In the genomic region with DNA sequence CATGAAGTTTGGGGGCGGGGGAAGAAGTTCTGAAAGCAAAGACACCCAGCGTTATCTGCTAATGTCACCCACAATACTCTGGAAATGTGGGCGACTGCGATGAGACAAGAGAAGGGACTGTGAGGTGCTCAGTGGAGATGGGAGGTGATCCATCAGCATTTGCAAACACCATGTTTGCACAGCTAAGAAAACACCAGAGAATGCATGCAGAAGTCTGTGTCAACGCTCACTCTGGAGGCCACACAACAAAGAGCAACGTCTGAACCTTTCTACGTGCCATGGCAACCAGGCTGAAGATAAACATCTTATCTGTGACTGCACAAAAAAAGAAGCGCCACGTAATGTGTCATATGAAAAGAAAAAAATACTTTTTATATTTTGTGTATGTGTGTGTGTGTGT, we compare ENCODE assay signal across 21 mouse cellular contexts. TPM values are rescaled to one million over a fixed set of nuclear protein-coding genes. Genes with fewer than 3 reads are reported as not detected.
DNase-seq lines count a peak whose midpoint lies in the region; ATAC-seq lines count a peak whose summit lies in the region.
"Had no signal": no experiment of that assay in that cellular context is flagged by ENCODE, and none has a peak within 500 bp of the region (broad histone marks: within the 10 kb centered on the region; RNA-seq: fewer than 3 reads in every experiment).

No protein-coding gene starts in this region.

- H3K27ac ChIP-seq in liver, embryonic 12.5 days, result peak overlapping the region; percentile 64
- H3K27ac ChIP-seq: embryonic facial prominence, embryonic 10.5 days; forebrain, embryonic 15.5 days; hindbrain, embryonic 14.5 days; intestine, embryonic 15.5 days had no signal

- H3K36me3 ChIP-seq in liver, embryonic 12.5 days, result no peaks in the 10 kb centered on the region
- H3K36me3 ChIP-seq: embryonic facial prominence, embryonic 10.5 days; forebrain, embryonic 15.5 days; intestine, embryonic 15.5 days had no signal

- WGBS in liver, embryonic 12.5 days (ENCODE audit: insufficient replicate concordance), result 39% methylated on average over 9 of the region's 9 CpGs

- no peaks in the 10 kb centered on the region for H3K9me3 ChIP-seq in liver, embryonic 12.5 days (replicated peaks)
- H3K9me3 ChIP-seq: embryonic facial prominence, embryonic 10.5 days; forebrain, embryonic 15.5 days; intestine, embryonic 15.5 days had no signal

- peak; percentile 43 for DNase-seq in embryo, embryonic 10 days (ENCODE audit: low spot score)
- no peak for DNase-seq in embryo, embryonic 9.5 days (ENCODE audit: extremely low spot score)
- peak; percentile 70 for DNase-seq in c-Kit-positive CD71-positive TER-119-positive erythroid progenitor cells, embryonic 14.5 days (ENCODE audit: low spot score)
- DNase-seq in cerebellum, adult 9-11 months, result no peak
- no peak for DNase-seq in heart, postnatal 4 days
- no peak for DNase-seq in heart, adult 11 months
- DNase-seq: cerebellum, postnatal 10 days; gastrocnemius, postnatal 25 days; kidney, adult 9 months; kidney, postnatal 25 days; layer of hippocampus, adult 9-11 months; lung, adult 2 months; retina, postnatal 1 day had no signal

- peak overlapping the region; percentile 28 for H3K4me3 ChIP-seq in liver, embryonic 12.5 days
- H3K4me3 ChIP-seq: embryonic facial prominence, embryonic 10.5 days; forebrain, embryonic 15.5 days; intestine, embryonic 15.5 days had no signal

- peaks cover 45% of the 10 kb centered on the region for H3K4me1 ChIP-seq in liver, embryonic 12.5 days
- H3K4me1 ChIP-seq: forebrain, embryonic 15.5 days; intestine, embryonic 15.5 days had no signal

- 0 out of 2 replicates have a peak, but pooled peaks cover 7% of the 10 kb centered on the region for H3K27me3 ChIP-seq in liver, embryonic 12.5 days (replicated peaks)
- H3K27me3 ChIP-seq: forebrain, embryonic 15.5 days; intestine, embryonic 15.5 days had no signal

- H3K4me2 ChIP-seq in liver, embryonic 12.5 days, result peak overlapping the region; percentile 49
- H3K4me2 ChIP-seq: forebrain, embryonic 15.5 days; hindbrain, embryonic 14.5 days; intestine, embryonic 15.5 days had no signal

- H3K9ac ChIP-seq in liver, embryonic 12.5 days, result no peak overlapping the region
- H3K9ac ChIP-seq: forebrain, embryonic 15.5 days; hindbrain, embryonic 14.5 days; intestine, embryonic 15.5 days had no signal

- peak; percentile 83 for ATAC-seq in liver, embryonic 12.5 days
- peak; percentile 92 for ATAC-seq in megakaryocyte-erythroid progenitor cell, adult 5-6 weeks (replicated peaks; ENCODE audit: low FRiP score, low TSS enrichment, poor library complexity, severe bottlenecking)
- ATAC-seq: forebrain, embryonic 15.5 days; intestine, embryonic 15.5 days had no signal

RNA-seq across cellular contexts. Expression of a gene that starts 2.6 kb away (rescaled TPM):
- polyA plus RNA-seq in liver, embryonic 12.5 days (2016; fragmentation: Nextera tagmentation; extraction: Ambion mirVana), result 0.06 and 0.22 TPM in 2 replicates
- 0.11 TPM in 1 of 2 replicates, not detected in the other for total RNA-seq in megakaryocyte-erythroid progenitor cell, adult 5-6 weeks (2014; fragmentation: Nextera tagmentation)
- total RNA-seq in megakaryocyte-erythroid progenitor cell, adult 5-6 weeks (2017), result not detected in 2 replicates
- total RNA-seq in heart, postnatal 4 days (2021), result under 1 TPM in 1 of 2 experiments, not detected in 1; 0.05 TPM
- total RNA-seq: gastrocnemius, postnatal 25 days; heart, adult 8-10 months; monocyte, adult 5-6 weeks had no signal

RNA-seq across cellular contexts. Expression of a gene that starts 40.5 kb away (rescaled TPM):
- polyA plus RNA-seq in liver, embryonic 12.5 days (2016; fragmentation: Nextera tagmentation; extraction: Ambion mirVana), result 12.8 and 14.4 TPM in 2 replicates
- total RNA-seq in megakaryocyte-erythroid progenitor cell, adult 5-6 weeks (2014; fragmentation: Nextera tagmentation), result 36.2 and 36.5 TPM in 2 replicates
- 28.1 and 30.3 TPM in 2 replicates for total RNA-seq in megakaryocyte-erythroid progenitor cell, adult 5-6 weeks (2017)
- 10 to 100 TPM; 17.4 to 17.6 TPM for total RNA-seq in heart, postnatal 4 days (2021)

Comparison
In these comparisons a context has a peak if more than half of its experiments do, and no peak if none do; other contexts are left out.
1. DNase-seq: peak in embryo, embryonic 10 days (single experiment) and c-Kit-positive CD71-positive TER-119-positive erythroid progenitor cells, embryonic 14.5 days (single experiment); none in embryo, embryonic 9.5 days (single experiment), cerebellum, adult 9-11 months (single experiment), heart, postnatal 4 days (single experiment) and heart, adult 11 months (single experiment).